Mouse (Mus musculus) hindbrain, embryonic 13.5 days (tissue): ENCODE measurements around the gene Upp1. TPM values are rescaled to one million over a fixed set of nuclear protein-coding genes. Genes with fewer than 3 reads are reported as not detected.

Source experiments
- polyA plus RNA-seq: library from polyadenylated mRNA; unstranded; fragments of >200 nt; fragmentation: Nextera tagmentation; extraction: Ambion mirVana; gene quantifications from 2 replicates; pipeline ENCODE4 v1.2.1, GENCODE M21; 2015

Gene Upp1
- polyA plus RNA-seq, 1 experiment from 2014 or later = 2.0 TPM

Other genes starting within 250 kb of the Upp1 start
- gene Pkd1l1, start 144.8 kb upstream of the Upp1 start, polyA plus RNA-seq = 0.08 and 0.10 TPM in 2 replicates
- gene Hus1, start 106.9 kb upstream of the Upp1 start, polyA plus RNA-seq = 9.7 and 9.9 TPM in 2 replicates
- 0.96 and 1.5 TPM in 2 replicates for gene Gm11992, start 69.5 kb upstream of the Upp1 start, polyA plus RNA-seq
- gene Sun3, start 69.1 kb upstream of the Upp1 start, polyA plus RNA-seq = 0.17 and 0.32 TPM in 2 replicates
- gene Abca13, start 73.8 kb downstream of the Upp1 start, polyA plus RNA-seq = 0.01 and 0.03 TPM in 2 replicates